Mouse (Mus musculus) lung, postnatal 0 days (tissue): ENCODE measurements around the gene Rptor.

Experiments used
- CTCF ChIP-seq: IDR thresholded peaks from 2 replicates; pipeline ENCODE4 v1.5.1; 2016; ENCODE audit warnings: antibody characterized with exemption, mild to moderate bottlenecking
- EP300 ChIP-seq: IDR thresholded peaks from 2 replicates; pipeline ENCODE4 v1.6.1; 2016; ENCODE audit warnings: antibody characterized with exemption, mild to moderate bottlenecking, control low read depth

DNA sequence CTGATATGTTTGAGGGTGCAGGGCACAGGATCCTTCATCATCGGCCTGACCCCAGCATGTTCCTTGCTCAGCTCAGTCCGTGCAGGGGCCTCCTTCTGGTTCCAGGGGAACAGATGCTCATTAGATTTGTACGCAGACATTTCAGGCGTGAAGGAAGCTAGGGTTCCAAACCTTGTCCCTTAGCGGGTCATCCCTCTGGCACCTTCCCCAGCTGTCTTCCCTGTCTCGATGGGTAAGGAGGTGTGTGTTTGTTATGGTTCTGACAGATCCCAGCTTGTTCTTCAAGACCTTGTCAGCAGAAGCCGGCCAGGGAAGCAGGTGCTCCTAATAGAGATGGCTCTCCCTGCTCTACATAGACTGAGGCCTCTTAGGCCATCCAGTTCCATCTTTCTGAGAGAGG is 37.7 kb upstream of the Rptor start:
- TF ChIP-seq CTCF (no peak), EP300 (no peak)
